Mouse (Mus musculus): Measurements from ENCODE around the gene Ell.

The Ell gene

GRCm38 (mm10) chr8:70618888-70619334 is 79.7 kb downstream of the Ell start:
- no peak for DNase-seq

- DNase-seq: no peak
These were observed 83.0 kb downstream of the Ell start for GRCm38 (mm10) chr8:70622220-70622619.

- peak; percentile 79 for DNase-seq
These were observed 85.8 kb downstream of the Ell start for GRCm38 (mm10) chr8:70625104-70625503.

DNA sequence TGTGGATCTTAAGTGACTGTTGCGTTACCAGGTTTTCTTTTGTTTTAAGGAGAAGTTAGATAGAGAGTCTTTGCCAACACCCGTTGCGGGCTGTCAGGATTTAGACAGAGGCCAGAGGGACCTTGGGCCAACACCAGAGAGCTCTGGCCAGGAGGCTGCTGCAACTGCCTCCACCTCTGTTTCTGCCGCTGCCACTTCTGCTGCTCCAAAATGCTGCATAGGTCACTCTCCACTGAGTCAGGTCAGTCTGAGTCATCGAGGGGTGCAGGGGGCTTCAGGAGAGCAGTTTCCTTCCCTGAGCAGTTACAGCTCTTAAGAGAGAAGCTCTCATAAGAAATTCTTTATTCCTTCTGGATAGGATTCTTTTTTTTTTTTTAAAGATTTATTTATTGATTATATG is 87.8 kb downstream of the Ell start:
- DNase-seq: no peak

DNA sequence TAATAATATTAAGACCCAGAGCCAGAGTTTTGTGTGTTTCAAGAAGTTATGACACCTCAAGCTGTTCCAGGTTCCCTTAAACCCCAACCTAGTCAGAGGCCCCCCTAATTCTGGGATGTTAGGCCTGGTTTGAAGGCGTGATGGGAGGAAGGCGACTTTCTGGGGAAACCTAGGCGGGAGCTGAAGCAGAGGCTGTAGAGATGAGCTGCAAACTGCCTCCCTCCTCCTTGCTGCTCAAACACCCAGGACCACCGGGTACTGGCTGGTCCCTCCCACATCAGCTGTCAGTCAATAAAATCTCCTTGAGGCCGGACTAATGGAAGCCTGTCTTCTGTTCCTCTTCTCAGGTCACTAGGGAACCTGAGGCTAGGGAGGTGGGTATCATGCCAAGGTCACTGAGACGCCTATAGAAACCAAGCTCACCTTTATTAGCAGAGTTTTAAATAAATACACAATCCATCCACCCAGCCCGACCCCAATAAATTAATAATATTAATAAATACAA is 89.8 kb downstream of the Ell start:
- DNase-seq: no peak

- DNase-seq: peak; percentile 91
These were observed 90.6 kb downstream of the Ell start for GRCm38 (mm10) chr8:70629574-70630531.

- DNase-seq: peak; percentile 88
These were observed 91.5 kb downstream of the Ell start for GRCm38 (mm10) chr8:70630532-70631381.

GRCm38 (mm10) chr8:70631436-70631835 is 92.2 kb downstream of the Ell start:
- DNase-seq: peak; percentile 84

DNA sequence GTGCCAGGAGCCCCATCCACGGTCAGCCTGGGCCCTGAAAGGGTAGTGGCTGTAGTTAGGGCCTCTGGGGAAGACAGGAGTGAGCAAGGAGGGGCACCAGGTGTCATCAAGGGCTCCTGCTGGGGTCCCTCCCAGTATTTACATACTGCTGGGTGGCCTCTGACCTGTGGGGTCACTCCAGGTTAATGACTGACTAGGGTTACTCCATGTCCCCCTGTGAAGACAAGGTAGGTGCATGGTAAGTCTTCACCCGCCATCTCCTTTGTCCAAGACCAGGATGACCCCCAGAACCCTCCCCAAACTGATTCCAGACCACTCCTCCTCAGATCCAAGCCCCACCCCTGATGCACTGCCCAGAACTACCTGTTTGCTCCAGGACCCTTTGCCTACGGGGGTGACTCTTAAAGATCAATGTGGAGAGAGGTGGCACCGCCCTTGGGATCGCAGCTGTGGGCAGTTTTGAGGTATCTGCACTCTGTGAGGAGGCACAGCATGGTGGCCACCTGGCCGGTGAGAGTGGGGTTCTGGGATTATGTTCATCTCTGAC is 93.2 kb downstream of the Ell start, which contains the start of gene Gdf15:
TSS of gene Gdf15 (minus strand) at position 111 of the 547 bp plus-strand sequence.
- no peak for DNase-seq

- DNase-seq: peak; percentile 90
These were observed 94.8 kb downstream of the Ell start for GRCm38 (mm10) chr8:70634066-70634465.

GRCm38 (mm10) chr8:70635527-70635926 is 96.3 kb downstream of the Ell start:
- DNase-seq: peak; percentile 85

DNA sequence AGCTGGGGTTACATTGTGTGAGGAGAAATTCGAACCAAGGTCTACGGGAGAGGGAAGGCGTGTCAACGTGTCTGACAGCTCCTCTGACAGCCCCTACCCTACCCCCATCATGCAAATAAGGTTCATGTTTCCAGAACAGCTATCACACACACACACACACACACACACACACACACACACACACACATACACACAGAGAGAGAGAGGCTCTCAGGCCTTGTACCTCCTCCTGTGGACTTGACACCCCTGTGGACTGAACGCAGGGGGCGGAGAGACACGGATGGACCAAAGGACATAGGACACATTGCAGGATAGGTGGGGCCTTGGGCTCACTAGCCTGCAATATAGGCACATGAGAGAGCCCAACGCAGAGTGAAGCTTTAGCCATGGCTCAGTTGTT is 97.6 kb downstream of the Ell start:
- peak; percentile 75 for DNase-seq

DNA sequence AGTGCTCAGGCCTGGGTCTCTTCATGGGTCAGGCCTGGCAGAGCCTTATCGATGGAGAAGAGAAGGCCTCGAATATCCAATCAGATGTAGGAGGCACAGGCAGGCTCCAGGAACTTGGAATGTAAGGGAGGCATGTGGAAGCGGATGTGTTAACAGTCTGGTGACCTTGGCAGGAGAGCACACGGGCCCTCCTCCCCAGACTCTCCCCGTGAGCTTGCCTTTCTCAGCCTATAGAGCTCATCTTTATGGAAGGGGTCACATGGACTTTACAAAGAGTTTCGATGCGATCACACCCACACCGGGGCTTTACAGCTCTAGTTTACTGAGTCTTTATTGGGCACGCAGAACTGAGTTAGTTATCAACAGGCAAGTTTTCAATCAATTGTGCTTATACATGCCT is 99.5 kb downstream of the Ell start:
- no peak for DNase-seq

Measured in kidney, adult 9 months (tissue).